Mouse (Mus musculus) heart, adult 2 months (tissue): ENCODE results near the gene Olfr346. TPM values are rescaled to one million over a fixed set of nuclear protein-coding genes. Genes with fewer than 3 reads are reported as not detected.

ENCODE experiments used
- DNase-seq, 2 experiments: peaks; one replicate each; pipeline ENCODE4 v3.0.0; 2021
- H3K27ac ChIP-seq: fragments of 200-600 bp; 2 replicates; pipeline ENCODE4 v1.8.1; 2022
- H3K27me3 ChIP-seq: fragments of 200-500 bp; 2 replicates; pipeline ENCODE4 v1.6.1; 2012; ENCODE audit warnings: mild to moderate bottlenecking, low read length, inconsistent platforms, mixed read lengths; ENCODE audit not compliant: control insufficient read depth, insufficient read depth
- H3K36me3 ChIP-seq: fragments of 200-500 bp; 2 replicates; pipeline ENCODE4 v1.6.1; 2012; ENCODE audit warnings: low read length, inconsistent platforms; ENCODE audit not compliant: control insufficient read depth, insufficient read depth
- H3K4me1 ChIP-seq: fragments of 200-500 bp; 2 replicates; pipeline ENCODE4 v1.6.1; 2011; ENCODE audit warnings: low read length; ENCODE audit not compliant: control insufficient read depth, insufficient read depth
- H3K4me3 ChIP-seq: fragments of 200-600 bp; 2 replicates; pipeline ENCODE4 v1.8.1; 2022
- H3K79me2 ChIP-seq: fragments of 200-500 bp; replicated peaks from 2 replicates; pipeline ENCODE4 v1.6.1; 2012; ENCODE audit warnings: mild to moderate bottlenecking, inconsistent platforms, low read length, moderate library complexity, mixed read lengths; ENCODE audit not compliant: control insufficient read depth, insufficient read depth
- H3K9ac ChIP-seq: fragments of 200-500 bp; 2 replicates; pipeline ENCODE4 v1.6.1; 2012; ENCODE audit warnings: low read depth, mild to moderate bottlenecking, control low read depth, inconsistent platforms, low read length, mixed read lengths
- CTCF ChIP-seq: fragments of 200-600 bp; IDR thresholded peaks from 2 replicates; pipeline ENCODE4 v1.8.1; 2022; ENCODE audit warnings: antibody characterized with exemption, mild to moderate bottlenecking, moderate library complexity
- EP300 ChIP-seq: fragments of 200-500 bp; IDR thresholded peaks from 2 replicates; pipeline ENCODE4 v1.6.1; 2011; ENCODE audit warnings: low read depth, low read length, control low read depth; ENCODE audit not compliant: insufficient read depth
- POLR2A ChIP-seq: fragments of 200-500 bp; IDR thresholded peaks from 2 replicates; pipeline ENCODE4 v1.6.1; 2011; ENCODE audit warnings: mild to moderate bottlenecking, low read depth, low read length, control low read depth; ENCODE audit not compliant: insufficient read depth
- WGBS: fragments of 180-500 bp; shearing (Covaris S2); methylation state at CpG from one replicate; pipeline ENCODE4 v1.1.7; 2018; 5-methylcytosine and 5-hydroxymethylcytosine counted together
- intact Hi-C: fragments of 180-260 bp; cut with DNase I; formaldehyde crosslinking; loops from one replicate; pipeline ENCODE4 v1.15.1; 2025
- long read RNA-seq: library from polyadenylated mRNA; stranded (forward); transcript quantifications from one replicate; pipeline ENCODE4 v2.0.0, GENCODE M21; 2021
- polyA plus RNA-seq: library from polyadenylated mRNA; depleted of rRNA; stranded (reverse); fragments of >200 nt; gene quantifications from 2 replicates; pipeline ENCODE4 v1.2.3, GENCODE M21; 2012; rRNA removed
- total RNA-seq, 2 experiments: library from RNA; stranded (reverse); gene quantifications; 2 replicates each; pipeline ENCODE4 v1.2.3; 2021

The Olfr346 gene
- total RNA-seq (not detected), polyA plus RNA-seq (not detected in 2 replicates)
- long read RNA-seq: 0 reads

DNA sequence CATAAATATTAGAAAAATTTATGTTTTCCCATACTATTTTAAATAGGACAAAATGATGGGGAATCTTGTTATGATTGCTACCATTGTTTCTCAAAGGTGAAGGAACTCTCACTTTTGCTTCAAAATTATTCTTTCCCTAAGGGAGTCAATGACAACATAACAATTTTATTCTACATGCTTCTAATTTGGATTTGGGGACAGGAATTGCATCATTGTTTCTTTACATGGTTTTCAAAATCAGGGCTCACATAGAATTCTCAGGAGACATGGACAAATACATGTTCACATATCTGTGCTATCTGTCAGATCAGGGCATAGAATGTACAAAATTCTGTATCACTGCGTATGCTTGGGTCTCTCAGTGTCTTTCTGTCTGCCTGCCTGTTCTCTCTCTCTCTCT is at the start of gene Olfr346:
Olfr346 (plus strand) TSS at position 301 of the 400 bp plus-strand sequence.
- H3K4me1 ChIP-seq: no peaks in the 10 kb centered on the region
- no peak within 1 kb of the TSS for H3K27ac ChIP-seq
- H3K79me2 ChIP-seq: no peaks in the 10 kb centered on the region
- no peak for DNase-seq
- H3K4me3 ChIP-seq: no peak within 1 kb of the TSS
- H3K36me3 ChIP-seq: no peaks in the 10 kb centered on the region
- TF ChIP-seq POLR2A: no peak
- TF ChIP-seq CTCF: no peak
- TF ChIP-seq EP300: no peak
- WGBS: 89% methylated on average over 1 of the region's 1 CpGs
- intact Hi-C loops: no loop called here
- H3K27me3 ChIP-seq: no peaks in the 10 kb centered on the region
- no peak within 1 kb of the TSS for H3K9ac ChIP-seq

DNA sequence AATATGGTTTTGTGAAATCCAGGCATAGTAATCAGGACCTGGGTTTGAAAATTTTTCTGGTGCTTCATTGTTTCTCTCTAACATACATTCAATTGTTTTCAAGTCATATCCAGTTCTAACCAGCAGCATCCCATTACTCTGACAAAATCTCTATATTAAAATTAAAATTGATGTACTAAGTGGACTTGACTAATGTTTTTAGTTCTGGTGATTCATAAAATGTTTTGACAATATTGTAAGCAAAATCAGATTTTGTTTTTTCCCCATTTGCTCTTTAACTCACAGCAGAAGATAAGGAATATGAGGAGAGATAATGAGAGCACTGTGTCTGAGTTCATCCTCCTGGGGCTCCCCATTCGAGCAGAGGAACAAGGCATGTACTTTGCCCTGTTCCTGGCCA is 45.8 kb upstream of the Olfr346 start, which contains the start of gene Olfr345:
Olfr345 (plus strand) TSS at position 301 of the 400 bp plus-strand sequence.
- Histone ChIP-seq H3K4me3 (no peak within 1 kb of the TSS), H3K79me2 (no peaks in the 10 kb centered on the region), H3K27me3 (no peaks in the 10 kb centered on the region), H3K9ac (no peak within 1 kb of the TSS), H3K4me1 (no peaks in the 10 kb centered on the region), H3K36me3 (no peaks in the 10 kb centered on the region), H3K27ac (no peak within 1 kb of the TSS)
- no peak for DNase-seq
- 35% methylated on average over 1 of the region's 1 CpGs for WGBS
- TF ChIP-seq POLR2A: no peak
- intact Hi-C loops: no loop called here

DNA sequence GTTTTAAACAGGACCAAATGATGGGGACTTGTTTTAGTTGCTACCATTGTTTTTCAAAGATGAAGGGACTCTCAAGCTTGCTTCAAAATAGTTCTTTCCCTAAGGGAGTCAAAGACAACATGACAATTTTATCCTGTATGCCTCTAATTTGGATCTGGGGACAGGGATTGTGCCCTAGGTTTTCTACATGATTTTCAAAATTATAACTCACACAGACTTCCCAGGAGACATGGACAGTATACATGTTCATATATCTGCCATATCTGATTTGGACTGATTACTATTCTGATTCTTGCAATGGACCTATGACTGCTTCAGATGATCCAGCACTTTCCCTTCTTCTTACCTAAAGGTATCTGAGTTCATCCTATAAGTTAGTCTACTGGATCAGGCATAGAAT is 46.0 kb downstream of the Olfr346 start, which contains the start of gene Olfr347:
Olfr347 (plus strand) TSS at position 301 of the 400 bp plus-strand sequence.
- Histone ChIP-seq H3K27ac (no peak within 1 kb of the TSS), H3K27me3 (no peaks in the 10 kb centered on the region), H3K4me1 (no peaks in the 10 kb centered on the region), H3K79me2 (no peaks in the 10 kb centered on the region), H3K36me3 (no peaks in the 10 kb centered on the region), H3K9ac (no peak within 1 kb of the TSS), H3K4me3 (no peak within 1 kb of the TSS)
- TF ChIP-seq POLR2A: no peak
- TF ChIP-seq EP300: no peak
- no peak for TF ChIP-seq CTCF
- intact Hi-C loops: no loop called here
- no peak for DNase-seq

DNA sequence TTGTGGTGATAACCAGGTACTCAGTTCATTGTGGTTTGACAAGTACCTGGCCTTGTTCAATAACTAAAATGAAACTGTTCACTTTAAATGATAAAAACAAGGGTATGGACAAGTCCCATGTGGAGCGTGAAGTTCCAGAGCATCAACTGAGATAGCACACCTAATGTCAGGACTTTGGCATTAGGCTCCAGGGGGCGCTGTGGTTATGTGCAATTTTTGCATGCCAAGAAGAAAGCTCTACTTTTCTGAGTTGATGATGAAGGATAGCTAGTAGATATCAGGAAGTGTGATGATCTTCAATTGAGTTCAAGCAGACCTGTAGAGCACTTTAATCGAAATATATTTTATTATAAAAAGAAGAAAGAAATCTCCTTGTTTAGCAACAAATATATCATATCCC is 50.6 kb downstream of the Olfr346 start:
- H3K79me2 ChIP-seq: no peaks in the 10 kb centered on the region
- intact Hi-C loops: no loop called here
- 50% methylated on average over 3 of the region's 3 CpGs for WGBS

More for the DNA sequence above, 50.6 kb downstream of the Olfr346 start:
- H3K27me3 ChIP-seq: no peaks in the 10 kb centered on the region
- no peak overlapping the region for H3K27ac ChIP-seq
- no peak overlapping the region for H3K4me3 ChIP-seq
- TF ChIP-seq EP300: no peak
- 0 out of 2 replicates have a peak, but pooled peaks have one; percentile 10 for TF ChIP-seq CTCF
- H3K4me1 ChIP-seq: no peaks in the 10 kb centered on the region
- H3K36me3 ChIP-seq: no peaks in the 10 kb centered on the region
- no peak overlapping the region for H3K9ac ChIP-seq
- DNase-seq: no peak

Other genes with a start within 250 kb of the Olfr346 start
- gene Olfr340, start 233.2 kb upstream of the Olfr346 start, total RNA-seq: not detected
- not detected in 2 replicates for gene Olfr340, start 233.2 kb upstream of the Olfr346 start, polyA plus RNA-seq
- not detected for gene Olfr341, start 203.3 kb upstream of the Olfr346 start, total RNA-seq
- not detected in 2 replicates for gene Olfr341, start 203.3 kb upstream of the Olfr346 start, polyA plus RNA-seq
- gene Olfr342, start 160.8 kb upstream of the Olfr346 start, total RNA-seq: not detected
- not detected in 2 replicates for gene Olfr342, start 160.8 kb upstream of the Olfr346 start, polyA plus RNA-seq
- gene Olfr344, start 119.1 kb upstream of the Olfr346 start, total RNA-seq: not detected
- gene Olfr344, start 119.1 kb upstream of the Olfr346 start, polyA plus RNA-seq: not detected in 2 replicates
- gene Olfr345, start 45.7 kb upstream of the Olfr346 start, total RNA-seq: not detected
- not detected in 2 replicates for gene Olfr345, start 45.7 kb upstream of the Olfr346 start, polyA plus RNA-seq
- gene Olfr347, start 46.1 kb downstream of the Olfr346 start, total RNA-seq: not detected
- not detected in 2 replicates for gene Olfr347, start 46.1 kb downstream of the Olfr346 start, polyA plus RNA-seq
- not detected for gene Olfr348, start 98.5 kb downstream of the Olfr346 start, total RNA-seq
- not detected in 2 replicates for gene Olfr348, start 98.5 kb downstream of the Olfr346 start, polyA plus RNA-seq
- gene Olfr50, start 104.8 kb downstream of the Olfr346 start, total RNA-seq: not detected
- not detected in 2 replicates for gene Olfr50, start 104.8 kb downstream of the Olfr346 start, polyA plus RNA-seq
- gene Olfr3, start 131.2 kb downstream of the Olfr346 start, total RNA-seq: not detected
- gene Olfr3, start 131.2 kb downstream of the Olfr346 start, polyA plus RNA-seq: not detected in 2 replicates
- not detected for gene Olfr350, start 160.5 kb downstream of the Olfr346 start, total RNA-seq
- not detected in 2 replicates for gene Olfr350, start 160.5 kb downstream of the Olfr346 start, polyA plus RNA-seq
- gene Olfr351, start 176.9 kb downstream of the Olfr346 start, total RNA-seq: not detected
- gene Olfr351, start 176.9 kb downstream of the Olfr346 start, polyA plus RNA-seq: not detected in 2 replicates
- gene Olfr352, start 182.7 kb downstream of the Olfr346 start, total RNA-seq: not detected
- gene Olfr352, start 182.7 kb downstream of the Olfr346 start, polyA plus RNA-seq: not detected in 2 replicates
- gene Olfr353, start 207.1 kb downstream of the Olfr346 start, total RNA-seq: not detected
- not detected in 2 replicates for gene Olfr353, start 207.1 kb downstream of the Olfr346 start, polyA plus RNA-seq
- not detected for gene Olfr354, start 219.9 kb downstream of the Olfr346 start, total RNA-seq
- gene Olfr354, start 219.9 kb downstream of the Olfr346 start, polyA plus RNA-seq: not detected in 2 replicates
- gene Olfr355, start 243.1 kb downstream of the Olfr346 start, total RNA-seq: not detected
- not detected in 2 replicates for gene Olfr355, start 243.1 kb downstream of the Olfr346 start, polyA plus RNA-seq